Mouse (Mus musculus): ENCODE results near the gene Fkbp1a.

GRCm38 (mm10) chr2:151513525-151514285, 28.6 kb upstream of the Fkbp1a start:
- peak; percentile 41 for TF ChIP-seq CTCF (IDR thresholded peaks at IDR 0.05; ENCODE audit: low read depth)
- TF ChIP-seq EP300 (IDR thresholded peaks at IDR 0.05; ENCODE audit: low read depth): no peak
